Mouse (Mus musculus) c-Kit-positive CD71-positive TER-119-negative erythroid progenitor cells, embryonic 14.5 days (primary cell): ENCODE data around the gene Mrps36.
A peak's percentile ranks its signal among the peaks of the same experiment; 100 is the strongest.
"Not testable (repeated sequence)": the region's sequence is repeated elsewhere in the genome, so short reads cannot be mapped to it uniquely, and the experiment has no call there.

Experiments
- DNase-seq: peaks from one replicate; pipeline ENCODE4 v3.0.0-alpha.2; 2013; ENCODE audit warnings: low read depth

Mrps36 gene

DNA sequence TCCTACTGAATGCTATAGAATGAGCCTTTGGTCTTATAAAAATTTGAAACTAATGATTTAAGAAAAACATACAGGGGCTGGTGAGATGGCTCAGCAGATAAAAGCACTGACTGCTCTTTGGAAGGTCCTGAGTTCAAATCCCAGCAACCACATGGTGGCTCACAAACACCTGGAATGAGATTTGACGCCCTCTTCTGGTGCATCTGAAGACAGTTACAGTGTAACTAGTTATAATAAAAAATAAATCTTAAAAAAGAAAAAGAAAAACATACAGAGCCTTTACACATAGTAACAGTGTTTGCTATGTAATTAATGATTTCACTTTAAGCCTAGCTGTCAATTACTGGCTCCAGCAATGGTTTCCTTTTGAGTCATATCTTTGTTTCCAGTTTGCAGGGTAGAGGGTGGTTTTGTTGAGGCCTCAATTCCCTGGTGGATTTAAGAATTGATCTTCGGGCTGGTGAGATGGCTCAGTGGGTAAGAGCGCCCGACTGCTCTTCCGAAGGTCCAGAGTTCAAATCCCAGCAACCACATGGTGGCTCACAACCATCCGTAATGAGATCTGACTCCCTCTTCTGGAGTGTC, 12.9 kb downstream of the Mrps36 start:
- not testable (repeated sequence) for DNase-seq

DNA sequence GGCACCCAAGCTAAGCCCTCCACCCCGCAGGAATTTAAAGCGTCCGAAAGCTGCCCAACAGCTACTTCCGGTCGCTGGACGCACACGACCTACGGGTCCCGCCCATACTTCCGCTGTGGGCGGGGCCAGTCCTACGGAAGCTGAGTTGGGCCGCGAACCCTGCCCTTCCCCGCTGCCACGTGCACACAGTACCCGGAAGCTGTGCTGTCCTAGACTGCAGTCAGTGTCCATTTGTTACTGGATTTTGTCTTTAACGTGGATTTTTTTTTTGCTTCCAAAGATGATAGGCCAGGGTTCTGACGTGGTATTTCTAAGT, 13.6 kb downstream of the Mrps36 start, which contains the start of gene Cdk7:
Gene Cdk7 (minus strand): TSS at position 79 of the 316 bp plus-strand sequence.
- peak; percentile 92 for DNase-seq

- no peak for DNase-seq
These were observed 14.2 kb downstream of the Mrps36 start for GRCm38 (mm10) chr13:100730153-100730860.

GRCm38 (mm10) chr13:100728530-100728929, 15.9 kb downstream of the Mrps36 start:
- not testable (repeated sequence) for DNase-seq

DNA sequence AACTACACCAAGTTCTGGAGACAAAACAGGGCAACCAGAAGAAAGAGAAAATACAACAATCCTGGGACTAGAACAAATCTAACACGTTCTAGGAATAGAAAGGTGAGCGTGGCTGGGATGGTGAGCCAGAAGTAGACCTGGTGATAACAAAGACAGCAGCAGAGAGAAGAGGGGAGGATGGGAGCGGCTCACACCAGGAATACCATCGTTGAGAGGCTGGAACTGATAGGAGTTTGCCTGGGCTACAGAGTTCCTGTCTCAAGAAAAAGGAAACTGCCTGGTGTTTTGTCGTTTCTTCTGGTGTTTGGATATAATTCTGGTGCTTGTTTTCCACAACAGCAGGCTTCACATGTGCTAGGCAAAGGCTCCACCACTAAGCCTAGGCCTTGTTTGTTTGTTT, 16.4 kb downstream of the Mrps36 start:
- DNase-seq, result no peak

DNA sequence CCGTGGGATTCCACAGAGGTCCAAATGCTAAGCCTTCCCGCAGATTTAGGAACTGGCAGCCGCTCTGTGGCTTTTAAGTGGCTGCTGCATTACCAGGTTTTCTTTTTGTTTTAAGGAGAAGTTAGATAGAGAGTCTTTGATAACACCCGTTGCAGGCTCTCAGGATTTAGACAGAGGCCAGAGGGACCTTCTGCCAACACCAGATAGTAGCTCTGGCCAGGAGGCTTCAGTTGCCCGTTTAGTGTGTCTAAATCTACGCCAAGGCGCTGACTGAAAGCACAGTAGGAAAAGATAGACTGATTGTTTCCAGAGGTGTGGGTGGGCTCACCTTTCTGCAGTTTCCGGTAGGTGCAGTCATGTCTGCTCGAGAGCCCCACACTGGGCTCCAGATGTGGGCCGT, 19.3 kb downstream of the Mrps36 start:
- DNase-seq, result peak; percentile 57

DNA sequence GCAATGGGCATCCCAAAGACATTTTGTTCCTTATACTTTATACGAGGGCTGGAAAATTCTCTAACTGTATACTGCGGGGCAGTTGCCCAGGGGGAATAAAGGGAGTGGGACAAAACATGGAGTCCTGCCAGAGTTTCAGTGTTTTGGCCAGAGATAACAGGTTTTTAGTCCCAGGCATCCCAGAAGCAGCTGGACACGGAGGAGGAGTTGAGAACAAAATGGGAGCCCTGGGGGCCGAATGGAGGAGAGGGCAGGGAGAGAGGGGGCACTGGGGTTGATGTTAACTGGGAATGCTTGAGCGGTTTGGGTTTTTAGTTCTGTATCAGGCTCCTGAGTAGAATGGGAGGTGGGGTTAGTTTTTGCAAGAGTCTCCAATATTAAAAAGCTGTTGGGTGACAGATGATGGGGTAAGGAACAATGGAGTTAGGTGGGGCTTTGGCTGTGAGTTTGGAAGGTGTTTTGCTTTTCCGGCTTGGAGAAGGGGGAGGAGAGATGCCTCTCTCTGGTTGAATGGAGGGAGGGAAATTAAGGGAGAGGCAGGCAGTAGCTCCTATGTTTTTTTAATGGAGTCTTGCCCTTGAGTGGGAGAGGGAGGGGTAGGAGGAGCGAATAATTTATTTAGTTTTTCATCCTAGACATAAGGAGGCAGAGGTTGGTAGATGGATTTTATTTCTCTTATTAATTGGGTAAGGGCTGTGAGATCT, 20.3 kb downstream of the Mrps36 start:
- DNase-seq, result no peak

- DNase-seq, result no peak
These were observed 22.8 kb downstream of the Mrps36 start for GRCm38 (mm10) chr13:100721656-100722055.

DNA sequence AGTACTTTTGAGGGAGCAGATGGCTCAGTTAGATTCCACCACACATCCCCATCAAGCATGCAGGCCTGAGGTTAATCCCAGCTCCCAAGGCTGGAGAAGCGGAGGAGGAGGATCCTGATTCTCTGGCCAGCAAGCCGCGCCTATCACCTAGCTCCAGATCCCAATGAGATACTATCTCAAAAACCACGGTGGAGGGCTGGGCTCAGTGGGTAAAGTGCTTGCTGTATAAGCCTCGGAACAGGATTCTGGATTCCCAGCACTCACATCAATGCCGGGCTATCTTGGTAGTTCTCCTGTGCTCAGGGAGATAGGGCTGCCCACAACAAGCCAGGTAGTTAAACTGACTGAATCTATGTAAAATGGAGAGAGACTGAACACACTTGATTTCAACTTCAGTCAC, 29.0 kb downstream of the Mrps36 start:
- no peak for DNase-seq

DNA sequence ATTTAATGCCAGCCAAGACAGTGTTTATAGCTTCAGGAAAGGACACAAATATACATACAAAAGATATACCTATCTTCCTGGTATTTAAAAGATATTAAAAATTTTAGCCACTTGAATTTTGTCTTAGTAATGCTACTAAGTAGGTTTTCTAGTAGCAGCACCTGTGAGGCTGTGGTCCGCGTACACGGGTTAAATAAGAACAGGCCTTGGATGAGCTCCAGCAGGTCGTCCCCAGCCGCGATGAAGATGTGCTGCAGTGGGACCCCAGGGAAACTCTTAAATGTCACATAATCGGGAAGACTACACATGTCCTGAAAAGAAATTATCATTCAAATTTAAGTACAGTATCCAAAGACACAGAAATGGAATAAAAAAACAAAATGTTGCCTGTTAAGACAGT, 38.3 kb downstream of the Mrps36 start:
- no peak for DNase-seq

DNA sequence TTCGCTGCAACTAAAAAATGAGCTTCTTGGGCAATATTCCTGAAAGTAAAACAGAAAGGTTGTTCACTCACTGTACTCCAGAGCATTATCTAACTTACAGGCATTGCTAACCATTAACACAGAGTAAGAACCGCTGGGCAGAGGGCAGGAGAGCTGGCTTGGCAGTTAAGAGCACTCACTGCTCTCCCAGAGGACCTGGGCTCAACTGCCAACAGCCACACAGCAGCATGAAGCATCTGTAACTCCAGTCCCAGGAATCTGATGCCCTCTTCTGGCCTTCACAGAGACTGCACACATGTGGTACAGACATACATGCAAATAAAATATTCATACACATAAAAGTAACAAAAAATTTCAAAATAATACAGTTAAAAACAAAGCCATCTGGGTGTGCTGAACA, 41.0 kb downstream of the Mrps36 start:
- no peak for DNase-seq

- no peak for DNase-seq
These were observed 45.6 kb downstream of the Mrps36 start for GRCm38 (mm10) chr13:100698866-100699265.

GRCm38 (mm10) chr13:100697541-100697940, 46.9 kb downstream of the Mrps36 start:
- no peak for DNase-seq

DNA sequence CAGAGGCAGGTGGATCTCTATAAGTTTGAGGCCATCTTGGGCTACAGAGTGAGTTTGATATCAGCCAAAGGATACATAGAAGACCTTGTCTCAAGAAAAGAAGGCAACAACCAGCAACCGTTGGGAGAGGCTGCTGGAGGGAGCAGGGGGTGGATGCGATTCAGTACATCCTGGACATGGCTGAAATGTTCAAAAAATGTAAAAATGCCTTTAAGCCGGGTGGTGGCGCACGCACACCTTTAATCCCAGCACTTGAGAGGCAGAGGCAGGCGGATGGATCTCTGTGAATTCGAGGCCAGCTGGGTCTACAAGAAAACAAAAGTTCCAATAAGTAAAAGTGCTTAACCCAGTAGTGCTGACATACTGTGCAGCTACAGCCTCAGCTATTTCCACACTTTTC, 56.9 kb downstream of the Mrps36 start:
- DNase-seq, result no peak
